Comparison of ENCODE assay signal across 8 mouse cellular contexts in genomic region chr17:29268682-29269348, GRCm38 (mm10). TPM values are rescaled to one million over a fixed set of nuclear protein-coding genes. Genes with fewer than 3 reads are reported as not detected.
DNase-seq lines count a peak whose midpoint lies in the region; ATAC-seq and TF ChIP-seq lines count a peak whose summit lies in the region.

TSS of gene BC004004 (plus strand) at chr17:29268788.

- DNase-seq in gastrocnemius, postnatal 10 days, result peak; percentile 96
- DNase-seq in induced T-regulatory cell, adult 2 months (ENCODE audit: low read depth), result peak; percentile 96
- DNase-seq in left cerebral cortex, adult 9 months (ENCODE audit: low spot score in 2 of 2), result peak; percentile 90 to 97
- DNase-seq in right cerebral cortex, postnatal 14 days, result peak; percentile 97
- DNase-seq in urinary bladder, postnatal 36 days (ENCODE audit: low spot score in 2 of 2), result peak; percentile 86 to 95

- TF ChIP-seq POLR2A in cortical plate, adult 2 months (IDR thresholded peaks at IDR 0.05; ENCODE audit: extremely low read depth, insufficient read depth, low read length), result peak; percentile 47; the same call in 1 of the 2 replicates

- peak within 1 kb of the TSS; percentile 59 for H3K4me3 ChIP-seq in cortical plate, adult 2 months (ENCODE audit: insufficient read depth, low read length)

- peak; percentile 78 for ATAC-seq in activated CD4-positive, CD25-positive, alpha-beta regulatory T cell, adult 4 months
- ATAC-seq in megakaryocyte progenitor cell, adult 5-6 weeks (replicated peaks; ENCODE audit: poor library complexity), result peak; percentile 89

- peak within 1 kb of the TSS; percentile 30; the same call in 1 of the 2 replicates for H3K27ac ChIP-seq in cortical plate, adult 2 months (ENCODE audit: insufficient read depth, low read length)

- peaks cover 2% of the 10 kb centered on the region; the same call in 1 of the 2 replicates for H3K4me1 ChIP-seq in cortical plate, adult 2 months (ENCODE audit: control insufficient read depth, insufficient read depth, low read length)

- peak; percentile 60 for TF ChIP-seq CTCF in cortical plate, adult 2 months (IDR thresholded peaks at IDR 0.05; ENCODE audit: extremely low read depth, insufficient read depth, low read length)

RNA-seq across cellular contexts. Expression of gene BC004004, which starts in this region (rescaled TPM):
- polyA plus RNA-seq in activated CD4-positive, CD25-positive, alpha-beta regulatory T cell, adult 4 months (2017; shearing (Covaris generic)), result 100 to 1,000 TPM; 125 to 132 TPM
- 83.8 and 92.1 TPM in 2 replicates for polyA plus RNA-seq in cortical plate, adult 2 months (2012; rRNA removed)
- 100 to 1,000 TPM; 115 to 118 TPM for total RNA-seq in gastrocnemius, postnatal 10 days (2021)
- total RNA-seq in megakaryocyte progenitor cell, adult 5-6 weeks (2015), result 85.3 and 97.7 TPM in 2 replicates
- 84.9 and 99.2 TPM in 2 replicates for total RNA-seq in megakaryocyte progenitor cell, adult 5-6 weeks (2017)

Comparison
In these comparisons a context has a peak if more than half of its experiments do, and no peak if none do; other contexts are left out.
1. Peak in every context shown above with its lines: DNase-seq, ATAC-seq, H3K4me3 ChIP-seq and H3K27ac ChIP-seq.